Mouse (Mus musculus): ENCODE results near the gene Lrrc27.

The Lrrc27 gene

GRCm38 (mm10) chr7:139276150-139276549 is 63.4 kb downstream of the Lrrc27 start:
- DNase-seq: no peak

- no peak for DNase-seq
These were observed 64.7 kb downstream of the Lrrc27 start for GRCm38 (mm10) chr7:139277536-139277935.

- DNase-seq: no peak
These were observed 66.8 kb downstream of the Lrrc27 start for GRCm38 (mm10) chr7:139279571-139279970.

- no peak for DNase-seq
These were observed 67.3 kb downstream of the Lrrc27 start for GRCm38 (mm10) chr7:139280044-139280443.

GRCm38 (mm10) chr7:139281195-139281594 is 68.4 kb downstream of the Lrrc27 start:
- peak; percentile 61 for DNase-seq

GRCm38 (mm10) chr7:139282037-139282436 is 69.2 kb downstream of the Lrrc27 start:
- DNase-seq: no peak

- DNase-seq: no peak
These were observed 72.6 kb downstream of the Lrrc27 start for GRCm38 (mm10) chr7:139285295-139285943.

GRCm38 (mm10) chr7:139288540-139288939 is 75.8 kb downstream of the Lrrc27 start:
- no peak for DNase-seq

Data from lung, postnatal 36 days (tissue).